Mouse (Mus musculus): ENCODE results near the gene Speer1. TPM values are rescaled to one million over a fixed set of nuclear protein-coding genes. Genes with fewer than 3 reads are reported as not detected.

The Speer1 gene
- polyA plus RNA-seq (2012; rRNA removed), result not detected in 2 replicates

GRCm38 (mm10) chr5:11341216-11341615 is at the start of gene Speer1:
Speer1 (plus strand) TSS chr5:11341516.

Other genes with a start within 250 kb of the Speer1 start
- gene Gm8879, start 213.9 kb upstream of the Speer1 start, polyA plus RNA-seq (2012; rRNA removed), result not detected in 2 replicates
- gene Gm5861, start 158.4 kb upstream of the Speer1 start, polyA plus RNA-seq (2012; rRNA removed), result not detected in 2 replicates
- gene Gm8890, start 85.5 kb upstream of the Speer1 start, polyA plus RNA-seq (2012; rRNA removed), result not detected in 2 replicates
- not detected in 2 replicates for gene Gm8897, start 74.9 kb downstream of the Speer1 start, polyA plus RNA-seq (2012; rRNA removed)
- gene Gm8906, start 161.2 kb downstream of the Speer1 start, polyA plus RNA-seq (2012; rRNA removed), result not detected in 2 replicates

All from liver, embryonic 14 days (tissue).